Mouse (Mus musculus) cerebellum, adult 2 months (tissue): ENCODE results near the gene Eef1b2. TPM values are rescaled to one million over a fixed set of nuclear protein-coding genes. Genes with fewer than 3 reads are reported as not detected.
"Not testable (repeated sequence)": the region's sequence is repeated elsewhere in the genome, so short reads cannot be mapped to it uniquely, and the experiment has no call there.

Source experiments
- DNase-seq, 2 experiments: peaks; one replicate each; pipeline ENCODE4 v3.0.0; 2021
- H3K27ac ChIP-seq: fragments of 200-500 bp; 2 replicates; pipeline ENCODE4 v1.5.1; 2012; ENCODE audit warnings: low read length, control low read depth, inconsistent platforms; ENCODE audit not compliant: insufficient read depth
- H3K27me3 ChIP-seq: fragments of 200-500 bp; 2 replicates; pipeline ENCODE4 v1.6.1; 2012; ENCODE audit warnings: inconsistent platforms, mild to moderate bottlenecking, low read length, moderate library complexity; ENCODE audit not compliant: control insufficient read depth, insufficient read depth
- H3K4me1 ChIP-seq: fragments of 200-500 bp; 2 replicates; pipeline ENCODE4 v1.6.1; 2011; ENCODE audit warnings: low read length; ENCODE audit not compliant: control insufficient read depth, insufficient read depth
- H3K4me3 ChIP-seq: fragments of 200-500 bp; replicated peaks from 2 replicates; pipeline ENCODE3; 2011; ENCODE audit warnings: mild to moderate bottlenecking, low read depth, low read length, control low read depth; ENCODE audit not compliant: insufficient read depth
- CTCF ChIP-seq: fragments of 200-500 bp; IDR thresholded peaks from 2 replicates; pipeline ENCODE4 v1.5.1; 2011; ENCODE audit warnings: low read depth, mild to moderate bottlenecking, control low read depth, low read length, moderate library complexity, borderline replicate concordance; ENCODE audit not compliant: insufficient read depth
- POLR2A ChIP-seq: fragments of 200-500 bp; IDR thresholded peaks from 2 replicates; pipeline ENCODE4 v1.6.1; 2011; ENCODE audit warnings: low read length, control low read depth, borderline replicate concordance; ENCODE audit not compliant: insufficient read depth
- WGBS: fragments of 180-500 bp; shearing (Covaris S2); methylation state at CpG from one replicate; pipeline ENCODE4 v1.1.7; 2018; 5-methylcytosine and 5-hydroxymethylcytosine counted together
- polyA plus RNA-seq: library from polyadenylated mRNA; depleted of rRNA; stranded (reverse); fragments of >200 nt; gene quantifications from 2 replicates; pipeline ENCODE4 v1.2.3, GENCODE M21; 2012; rRNA removed

Eef1b2 gene
- 279 and 319 TPM in 2 replicates for polyA plus RNA-seq

GRCm38 (mm10) chr1:63176604-63177421 lies at the start of gene Eef1b2, which contains the start of gene Ndufs1:
TSS of gene Eef1b2 (plus strand) at chr1:63176825.
TSS of gene Ndufs1 (minus strand) at chr1:63176833.
- peak within 1 kb of the TSS; percentile 89 for H3K27ac ChIP-seq
- peak; percentile 99 for DNase-seq
- H3K4me3 ChIP-seq: peak within 1 kb of the TSS; percentile 93
- TF ChIP-seq CTCF (no peak), POLR2A (peak; percentile 68; the same call in 1 of the 2 replicates)
- peaks cover 6% of the 10 kb centered on the region; the same call in 1 of the 2 replicates for H3K4me1 ChIP-seq
- WGBS: under 1% methylated on average over 72 of the region's 72 CpGs
- no peaks in the 10 kb centered on the region for H3K27me3 ChIP-seq

GRCm38 (mm10) chr1:63129273-63129672 lies 47.4 kb upstream of the Eef1b2 start:
- no peak for DNase-seq
- no peak for TF ChIP-seq CTCF
- TF ChIP-seq POLR2A: no peak
- no peak overlapping the region for H3K27ac ChIP-seq
- H3K27me3 ChIP-seq: no peaks in the 10 kb centered on the region
- no peak overlapping the region for H3K4me3 ChIP-seq
- H3K4me1 ChIP-seq: no peaks in the 10 kb centered on the region
- 20% methylated on average over 3 of the region's 3 CpGs for WGBS

GRCm38 (mm10) chr1:63129857-63130690 lies 46.6 kb upstream of the Eef1b2 start:
- TF ChIP-seq POLR2A (no peak), CTCF (no peak)
- WGBS: 24% methylated on average over 18 of the region's 18 CpGs
- no peak for DNase-seq
- Histone ChIP-seq H3K27ac (no peak overlapping the region), H3K27me3 (no peaks in the 10 kb centered on the region), H3K4me1 (no peaks in the 10 kb centered on the region), H3K4me3 (no peak overlapping the region)

GRCm38 (mm10) chr1:63130883-63131282 lies 45.7 kb upstream of the Eef1b2 start:
- H3K27me3 ChIP-seq: no peaks in the 10 kb centered on the region
- no peaks in the 10 kb centered on the region for H3K4me1 ChIP-seq
- DNase-seq: no peak
- no peak overlapping the region for H3K4me3 ChIP-seq
- 85% methylated on average over 2 of the region's 2 CpGs for WGBS
- no peak overlapping the region for H3K27ac ChIP-seq
- TF ChIP-seq POLR2A (no peak), CTCF (no peak)

- WGBS: 91% methylated on average over 11 of the region's 11 CpGs
- no peak for DNase-seq
- no peak overlapping the region for H3K27ac ChIP-seq
Measured at GRCm38 (mm10) chr1:63131766-63132165, 44.9 kb upstream of the Eef1b2 start.

GRCm38 (mm10) chr1:63134530-63134929 lies 42.1 kb upstream of the Eef1b2 start:
- TF ChIP-seq CTCF: no peak
- no peak for TF ChIP-seq POLR2A
- Histone ChIP-seq H3K27me3 (no peaks in the 10 kb centered on the region), H3K4me3 (no peak overlapping the region), H3K4me1 (no peaks in the 10 kb centered on the region), H3K27ac (no peak overlapping the region)
- WGBS: 82% methylated on average over 3 of the region's 3 CpGs
- DNase-seq: no peak

More at GRCm38 (mm10) chr1:63131766-63132165, 44.9 kb upstream of the Eef1b2 start:
- Histone ChIP-seq H3K27me3 (no peaks in the 10 kb centered on the region), H3K4me1 (no peaks in the 10 kb centered on the region), H3K4me3 (no peak overlapping the region)
- TF ChIP-seq CTCF (no peak), POLR2A (no peak)

- no peaks in the 10 kb centered on the region for H3K4me1 ChIP-seq
- 78% methylated on average over 2 of the region's 2 CpGs for WGBS
- TF ChIP-seq CTCF: no peak
- TF ChIP-seq POLR2A: no peak
Measured at GRCm38 (mm10) chr1:63137971-63138370, 38.7 kb upstream of the Eef1b2 start.

GRCm38 (mm10) chr1:63138586-63138985 lies 38.0 kb upstream of the Eef1b2 start:
- H3K27me3 ChIP-seq, DNase-seq: not testable (repeated sequence)
- 94% methylated on average over 1 of the region's 1 CpGs for WGBS

More at GRCm38 (mm10) chr1:63137971-63138370, 38.7 kb upstream of the Eef1b2 start:
- Histone ChIP-seq H3K27ac (no peak overlapping the region), H3K4me3 (no peak overlapping the region), H3K27me3 (no peaks in the 10 kb centered on the region)
- DNase-seq: no peak

More at GRCm38 (mm10) chr1:63138586-63138985, 38.0 kb upstream of the Eef1b2 start:
- not testable (repeated sequence) for H3K4me3 ChIP-seq, H3K27ac ChIP-seq, H3K4me1 ChIP-seq
